Mouse (Mus musculus): ENCODE data around the gene Pdss2. TPM values are rescaled to one million over a fixed set of nuclear protein-coding genes. Genes with fewer than 3 reads are reported as not detected.
A peak's percentile ranks its signal among the peaks of the same experiment; 100 is the strongest.

The Pdss2 gene
- total RNA-seq (2017) = 4.7 to 13.1 TPM (median 6.2 TPM) in 3 replicates

DNA sequence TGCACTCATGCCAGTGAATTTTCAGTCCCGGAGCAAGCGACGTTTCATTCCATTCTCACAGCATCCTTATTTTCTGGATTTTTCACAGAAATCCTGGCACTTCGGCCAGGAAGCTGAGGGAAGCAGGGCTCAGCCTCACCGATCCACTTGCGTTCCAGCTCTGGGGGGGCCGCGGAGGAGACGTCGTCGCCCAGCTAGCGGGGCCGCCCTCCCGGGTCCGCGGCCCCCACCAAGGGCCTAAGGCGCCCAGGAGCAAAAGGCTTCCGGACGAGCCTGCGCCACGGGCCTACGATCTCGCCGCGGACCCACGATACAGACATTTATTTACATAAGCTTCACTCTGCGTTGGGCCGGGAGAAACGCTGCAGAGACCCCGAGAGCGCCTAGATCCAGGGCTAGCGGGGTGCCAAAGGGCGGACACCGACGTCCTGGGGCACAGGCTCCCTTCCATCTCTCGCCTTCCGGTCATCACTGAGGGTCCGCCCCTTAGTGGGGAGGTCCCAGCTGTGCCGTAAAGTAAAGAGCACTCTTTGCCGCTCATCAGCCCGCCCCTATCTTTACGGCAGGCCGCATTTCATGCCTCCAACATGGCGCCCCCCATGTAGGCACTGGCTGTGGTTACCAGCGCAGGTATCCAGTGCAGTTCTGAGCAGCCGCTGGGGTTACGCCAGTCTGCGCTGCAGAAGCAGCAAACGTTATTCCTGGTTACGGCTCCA, at the start of gene Pdss2:
Pdss2 (plus strand) TSS at position 577 of the 716 bp plus-strand sequence.
- peak; percentile 100 for ATAC-seq (replicated peaks; ENCODE audit: insufficient number of reproducible peaks, low FRiP score, low TSS enrichment, poor library complexity, severe bottlenecking)

DNA sequence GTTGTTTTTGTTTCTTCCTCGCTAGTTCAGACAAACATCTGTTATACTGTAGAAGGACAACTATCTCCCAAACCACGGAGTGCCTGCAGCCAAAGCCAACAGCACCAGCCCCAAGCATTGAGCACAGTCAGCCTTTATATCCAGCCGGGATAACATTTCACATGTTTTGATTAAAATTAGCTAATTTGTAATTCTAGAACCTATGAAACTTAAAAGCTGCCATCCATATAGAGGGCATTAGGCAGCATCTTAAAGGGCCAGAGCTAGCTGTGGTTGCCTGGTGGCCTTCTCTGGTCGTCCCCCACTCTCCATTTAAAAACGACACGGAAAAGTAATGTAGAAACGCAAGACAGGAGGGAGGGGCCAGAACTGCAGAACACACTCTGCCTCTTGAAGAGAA, 49.2 kb upstream of the Pdss2 start:
- no peak for ATAC-seq (replicated peaks; ENCODE audit: insufficient number of reproducible peaks, low FRiP score, low TSS enrichment, poor library complexity, severe bottlenecking)

- no peak for ATAC-seq (replicated peaks; ENCODE audit: insufficient number of reproducible peaks, low FRiP score, low TSS enrichment, poor library complexity, severe bottlenecking)
Observed at GRCm38 (mm10) chr10:43172554-43172953, 48.7 kb upstream of the Pdss2 start.

DNA sequence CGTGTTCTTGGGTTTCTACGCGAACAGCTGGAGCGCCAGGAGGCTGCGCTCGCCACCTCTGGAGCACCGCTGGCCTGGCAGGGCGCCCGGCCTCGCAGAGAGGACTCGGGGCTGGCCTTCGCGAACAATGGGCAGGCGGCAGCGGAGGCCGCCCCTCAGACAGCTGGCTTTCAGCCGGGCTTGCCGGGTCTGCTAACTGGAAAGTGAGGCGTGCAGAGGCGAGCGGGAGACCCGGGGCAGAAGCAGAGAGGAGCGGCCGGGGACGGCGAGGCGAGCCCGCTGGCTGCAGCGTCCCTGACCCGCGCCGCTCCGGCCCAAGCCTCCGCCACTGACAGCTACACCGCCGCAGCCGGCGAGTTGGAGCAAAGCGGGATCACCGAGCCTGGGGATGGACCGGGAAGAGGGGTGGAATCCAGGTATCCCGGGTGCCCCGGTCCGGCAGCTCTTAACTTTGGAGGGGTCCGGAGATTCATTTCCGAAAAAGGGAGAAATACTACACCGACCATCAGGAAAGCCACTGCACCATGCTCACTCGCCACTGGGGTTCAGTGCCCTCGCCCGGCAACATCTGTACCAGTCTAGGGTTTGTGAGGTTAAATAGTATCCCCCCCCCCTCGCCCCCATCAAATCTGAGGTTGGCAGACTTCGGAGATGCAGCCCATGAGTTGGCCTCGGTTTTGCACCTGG, 48.0 kb upstream of the Pdss2 start:
- ATAC-seq (replicated peaks; ENCODE audit: insufficient number of reproducible peaks, low FRiP score, low TSS enrichment, poor library complexity, severe bottlenecking) = no peak

- no peak for ATAC-seq (replicated peaks; ENCODE audit: insufficient number of reproducible peaks, low FRiP score, low TSS enrichment, poor library complexity, severe bottlenecking)
Observed at GRCm38 (mm10) chr10:43173828-43174325, 47.4 kb upstream of the Pdss2 start.

DNA sequence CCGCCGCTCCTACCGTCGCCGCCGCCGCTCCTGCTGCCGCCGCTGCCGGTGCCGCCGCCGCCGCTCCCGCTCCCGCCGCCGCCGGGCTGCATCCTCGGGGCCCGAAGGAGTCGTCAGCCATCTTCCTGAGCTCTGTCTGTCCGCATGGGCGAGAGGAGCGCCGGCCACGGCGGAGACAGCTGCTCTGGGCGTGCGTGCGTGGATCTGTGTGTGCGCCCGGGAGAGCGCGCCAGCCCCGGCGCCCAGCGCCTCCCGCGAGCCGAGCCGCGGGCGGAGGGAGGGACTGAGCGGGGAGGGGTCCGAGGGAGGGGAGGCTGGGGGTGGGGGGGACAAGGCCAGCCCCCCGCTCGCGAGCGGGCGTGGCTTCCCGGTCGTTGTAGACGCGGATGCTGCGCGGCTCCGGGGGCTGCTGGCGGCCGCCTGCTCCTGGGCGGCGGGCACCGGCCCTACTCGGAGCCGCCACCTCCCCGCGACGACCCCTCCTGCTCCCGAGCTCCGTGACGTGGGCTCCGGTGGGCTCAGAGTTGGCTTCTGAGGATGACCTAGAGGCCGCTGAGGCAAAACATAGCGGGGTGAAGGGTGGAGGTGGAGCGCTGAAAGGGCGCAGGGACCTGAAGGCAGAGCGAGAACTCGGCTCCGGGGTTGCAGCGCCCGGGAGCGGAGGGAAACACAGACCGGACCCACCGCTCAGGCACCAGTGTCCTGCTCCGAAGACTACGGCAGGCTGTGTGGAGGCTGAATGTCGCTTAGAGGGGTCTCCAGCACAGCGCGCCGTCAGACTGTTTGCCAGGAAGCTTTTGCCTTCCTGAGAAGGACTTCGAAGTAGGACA, 46.7 kb upstream of the Pdss2 start, which contains the start of the genes Sobp and 9030612E09Rik:
Sobp (minus strand) TSS at position 205 of the 830 bp plus-strand sequence.
9030612E09Rik (plus strand) TSS at position 379 of the 830 bp plus-strand sequence.
- no peak for ATAC-seq (replicated peaks; ENCODE audit: insufficient number of reproducible peaks, low FRiP score, low TSS enrichment, poor library complexity, severe bottlenecking)

- no peak for ATAC-seq (replicated peaks; ENCODE audit: insufficient number of reproducible peaks, low FRiP score, low TSS enrichment, poor library complexity, severe bottlenecking)
Observed at GRCm38 (mm10) chr10:43175156-43175601, 46.1 kb upstream of the Pdss2 start.

DNA sequence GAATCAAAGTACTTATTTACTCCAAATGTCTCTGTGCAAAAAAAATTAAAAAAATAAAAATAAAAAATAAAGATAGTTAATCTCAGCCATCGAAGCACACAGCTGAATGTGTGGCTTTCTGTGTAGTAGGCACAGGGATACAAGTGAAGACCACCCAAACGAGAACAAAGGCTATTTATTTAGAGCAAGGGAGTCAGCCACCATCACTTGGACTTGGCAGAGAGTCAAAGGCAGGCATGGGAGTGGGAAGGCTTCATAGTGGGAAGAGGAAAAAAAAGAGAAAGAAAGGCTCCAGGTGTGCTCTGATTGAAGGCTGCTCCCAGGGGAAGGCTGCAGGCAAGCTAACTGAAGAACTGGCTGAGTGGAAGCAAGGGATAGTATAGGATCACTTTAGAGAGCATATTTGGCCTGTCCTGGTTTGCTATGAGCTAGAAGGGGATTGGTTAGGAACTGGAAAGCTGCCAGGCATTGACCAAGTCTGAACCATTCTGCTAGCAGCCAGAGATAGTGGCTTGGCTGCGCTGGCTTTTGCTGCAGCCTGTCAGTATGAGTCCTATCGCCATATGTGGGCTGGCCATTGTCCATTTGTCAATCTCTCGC, 40.9 kb upstream of the Pdss2 start:
- no peak for ATAC-seq (replicated peaks; ENCODE audit: insufficient number of reproducible peaks, low FRiP score, low TSS enrichment, poor library complexity, severe bottlenecking)

- ATAC-seq (replicated peaks; ENCODE audit: insufficient number of reproducible peaks, low FRiP score, low TSS enrichment, poor library complexity, severe bottlenecking) = no peak
Observed at GRCm38 (mm10) chr10:43200206-43200605, 21.1 kb upstream of the Pdss2 start.

DNA sequence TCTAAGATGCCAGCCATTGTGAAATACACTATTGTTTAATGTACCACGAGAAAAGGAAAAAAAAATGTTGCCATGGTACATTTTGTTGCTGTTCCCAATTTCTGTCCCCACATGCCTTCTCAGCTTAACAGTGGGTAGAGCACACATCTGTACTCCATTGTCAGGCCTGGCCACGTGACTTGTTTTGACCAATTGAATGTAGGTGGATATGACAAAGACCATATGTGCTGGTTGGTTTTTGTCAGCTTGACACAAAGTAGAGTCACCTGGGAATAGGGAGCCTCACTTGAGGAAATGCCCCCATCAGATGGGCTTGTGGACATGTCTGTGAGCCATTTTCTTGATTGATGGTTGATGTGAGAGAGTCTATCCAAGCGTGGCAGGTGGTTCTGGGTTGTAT, 17.4 kb upstream of the Pdss2 start:
- no peak for ATAC-seq (replicated peaks; ENCODE audit: insufficient number of reproducible peaks, low FRiP score, low TSS enrichment, poor library complexity, severe bottlenecking)

DNA sequence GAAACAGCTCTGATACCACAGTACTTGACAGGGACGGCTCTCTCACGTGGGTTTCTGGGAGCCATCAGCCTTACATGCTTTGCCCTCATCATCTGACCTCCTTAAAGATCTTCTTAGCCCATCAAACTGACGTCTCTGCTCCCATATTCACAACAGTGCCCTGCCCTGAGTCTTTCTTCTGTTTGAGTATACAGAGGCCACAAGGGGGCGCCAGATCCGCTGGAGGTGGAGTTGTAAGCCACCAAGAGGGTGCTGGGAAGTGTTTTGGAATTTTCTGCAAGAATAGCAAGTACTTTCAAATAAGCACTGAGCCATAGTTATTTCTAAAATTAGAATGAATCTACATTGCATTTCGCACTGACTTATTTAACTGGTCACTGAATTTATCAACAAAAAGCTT, 9.4 kb upstream of the Pdss2 start:
- ATAC-seq (replicated peaks; ENCODE audit: insufficient number of reproducible peaks, low FRiP score, low TSS enrichment, poor library complexity, severe bottlenecking) = peak; percentile 56; the same call in 1 of the 2 replicates

DNA sequence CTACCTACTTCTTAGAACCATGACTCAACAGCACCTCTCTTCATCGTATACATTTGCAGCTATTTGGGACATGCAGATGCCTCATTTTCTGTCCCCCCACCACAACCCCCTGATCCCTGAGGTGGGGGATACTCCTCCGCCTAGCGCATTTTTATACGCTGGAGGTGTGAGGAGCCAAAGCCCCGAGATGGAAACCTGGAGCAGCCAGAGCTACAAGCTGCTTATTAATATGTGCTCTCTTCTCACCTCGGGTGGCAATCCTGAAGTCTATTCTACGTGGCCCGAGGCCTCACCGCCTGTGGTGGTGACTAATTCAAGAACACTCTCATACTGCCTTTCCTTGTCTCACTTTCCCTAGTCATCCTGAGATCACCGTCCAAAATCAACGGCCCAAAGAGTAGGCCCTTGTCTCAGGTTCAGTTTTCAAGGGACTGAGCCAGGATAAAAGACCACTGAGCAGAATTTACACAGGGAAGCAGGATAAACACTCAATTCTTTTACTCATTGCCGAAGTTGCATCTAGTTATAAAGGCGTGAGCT, 3.9 kb upstream of the Pdss2 start:
- no peak for ATAC-seq (replicated peaks; ENCODE audit: insufficient number of reproducible peaks, low FRiP score, low TSS enrichment, poor library complexity, severe bottlenecking)

- no peak for ATAC-seq (replicated peaks; ENCODE audit: insufficient number of reproducible peaks, low FRiP score, low TSS enrichment, poor library complexity, severe bottlenecking)
Observed at GRCm38 (mm10) chr10:43220479-43220878, 807 bp upstream of the Pdss2 start.

DNA sequence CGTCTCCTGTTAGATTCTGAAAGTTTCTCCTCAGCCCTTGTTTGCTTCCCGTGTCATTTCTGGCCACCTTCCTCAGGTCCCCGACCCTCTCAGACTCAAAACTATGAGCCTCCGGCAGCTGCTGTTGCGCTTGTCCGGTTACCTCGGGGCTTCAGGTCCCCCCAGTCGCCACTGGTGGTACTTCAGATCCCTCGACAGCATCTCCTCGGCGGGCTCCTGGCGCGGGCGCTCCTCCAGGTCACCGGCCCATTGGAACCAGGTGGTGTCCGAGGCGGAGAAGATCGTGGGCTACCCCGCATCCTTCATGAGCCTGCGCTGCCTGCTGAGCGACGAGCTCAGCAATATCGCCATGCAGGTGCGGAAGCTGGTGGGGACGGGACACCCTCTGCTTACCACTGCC, 373 bp downstream of the Pdss2 start:
- ATAC-seq (replicated peaks; ENCODE audit: insufficient number of reproducible peaks, low FRiP score, low TSS enrichment, poor library complexity, severe bottlenecking) = no peak

GRCm38 (mm10) chr10:43223391-43223790, 2.1 kb downstream of the Pdss2 start:
- no peak for ATAC-seq (replicated peaks; ENCODE audit: insufficient number of reproducible peaks, low FRiP score, low TSS enrichment, poor library complexity, severe bottlenecking)

- no peak for ATAC-seq (replicated peaks; ENCODE audit: insufficient number of reproducible peaks, low FRiP score, low TSS enrichment, poor library complexity, severe bottlenecking)
Observed at GRCm38 (mm10) chr10:43226391-43226790, 5.1 kb downstream of the Pdss2 start.

GRCm38 (mm10) chr10:43229236-43229635, 8.0 kb downstream of the Pdss2 start:
- ATAC-seq (replicated peaks; ENCODE audit: insufficient number of reproducible peaks, low FRiP score, low TSS enrichment, poor library complexity, severe bottlenecking) = no peak

DNA sequence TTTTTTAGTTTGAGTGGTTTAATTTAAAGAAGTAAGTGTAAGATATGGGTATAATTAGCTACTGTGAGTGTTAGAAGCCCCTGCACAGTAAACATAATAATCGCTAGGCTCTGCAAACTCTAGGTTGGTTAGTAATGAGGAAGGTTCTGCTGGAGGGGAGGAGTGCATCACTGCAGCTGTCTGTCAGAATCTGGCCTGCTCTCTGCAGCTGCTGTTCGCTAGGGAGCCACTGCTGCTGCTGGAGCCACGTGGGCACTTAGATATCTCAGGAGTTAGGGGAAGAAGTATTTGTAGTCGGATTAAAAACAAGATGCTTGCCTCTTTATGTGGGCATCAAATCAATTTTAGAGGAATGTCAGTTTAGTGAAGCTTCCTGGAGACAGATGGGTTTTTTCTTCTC, 13.2 kb downstream of the Pdss2 start:
- no peak for ATAC-seq (replicated peaks; ENCODE audit: insufficient number of reproducible peaks, low FRiP score, low TSS enrichment, poor library complexity, severe bottlenecking)

All from monocyte, adult 5-6 weeks (primary cell).